Mouse (Mus musculus): Measurements from ENCODE around the gene Olfm2. TPM values are rescaled to one million over a fixed set of nuclear protein-coding genes. Genes with fewer than 3 reads are reported as not detected.

The Olfm2 gene
- total RNA-seq (2012; rRNA removed) (0.08 TPM in 1 of 2 replicates, not detected in the other), total RNA-seq (2014; rRNA removed) (not detected in 2 replicates), polyA plus RNA-seq (2012; ENCODE audit: insufficient read length, low read depth) (0.14 and 0.47 TPM in 2 replicates)

- dilution Hi-C loops (cut with MboI; ENCODE audit: extremely low pct_ligation_motif_present, extremely low pct_unique_long_range_greater_than_20kb, low sequenced_read_pairs) (no loop called here), in situ Hi-C loops (cut with MboI; ENCODE audit: low pct_ligation_motif_present, low pct_unique_long_range_greater_than_20kb, low sequenced_read_pairs) (no loop called here)
- Histone ChIP-seq H3K9ac (ENCODE audit: insufficient read depth, low read depth) (no peak within 1 kb of the TSS), H3K4me3 (replicated peaks in 1 of 3; ENCODE audit: low read depth in 2 of 3, low read length in 2 of 3, poor library complexity in 1 of 3) (no peak within 1 kb of the TSS), H3K27me3 (replicated peaks) (peaks cover 90% of the 10 kb centered on the region), H3K4me1 (ENCODE audit: control insufficient read depth in 1 of 2, insufficient read depth in 2 of 2) (no peaks in the 10 kb centered on the region; a peak in 1 of 4 replicates), H3K27ac (ENCODE audit: insufficient read depth, low read depth) (no peak within 1 kb of the TSS), H3K4me2 (ENCODE audit: insufficient read depth, low read depth, poor library complexity, severe bottlenecking) (peak within 1 kb of the TSS; percentile 77), H3K9me3 (replicated peaks; ENCODE audit: low read length) (peaks cover 6% of the 10 kb centered on the region), H3K79me2 (replicated peaks; ENCODE audit: control insufficient read depth, extremely low read depth, insufficient read depth, poor library complexity, severe bottlenecking) (no peaks in the 10 kb centered on the region), H3K36me3 (replicated peaks in 1 of 2; ENCODE audit: control insufficient read depth in 1 of 2, insufficient read depth in 1 of 2, low read length in 1 of 2) (no peaks in the 10 kb centered on the region)
- TF ChIP-seq IRF4 (IDR thresholded peaks at IDR 0.05; ENCODE audit: low read depth, low read length) (no peak), MXI1 (IDR thresholded peaks at IDR 0.05; ENCODE audit: low read depth, low read length) (no peak), TCF12 (IDR thresholded peaks at IDR 0.05; ENCODE audit: low read depth, low read length) (no peak), HCFC1 (IDR thresholded peaks at IDR 0.05; ENCODE audit: low read depth, low read length) (no peak), ETS1 (conservative IDR thresholded peaks at IDR 0.05; ENCODE audit: low read depth, low read length) (no peak), MYC (IDR thresholded peaks at IDR 0.05; ENCODE audit: low read depth, low read length) (no peak), NRF1 (IDR thresholded peaks at IDR 0.05; ENCODE audit: low read depth, low read length) (no peak), JUND (conservative IDR thresholded peaks at IDR 0.05; ENCODE audit: low read depth, low read length) (no peak), RCOR1 (conservative IDR thresholded peaks at IDR 0.05; ENCODE audit: low read depth, low read length) (no peak), CHD2 (IDR thresholded peaks at IDR 0.05; ENCODE audit: low read length) (no peak), KAT2A (IDR thresholded peaks at IDR 0.05; ENCODE audit: insufficient replicate concordance, low read length) (no peak), GABPA (IDR thresholded peaks at IDR 0.05; ENCODE audit: insufficient replicate concordance, low read depth, low read length) (no peak), PAX5 (IDR thresholded peaks at IDR 0.05; ENCODE audit: low read length) (no peak), TBP (conservative IDR thresholded peaks at IDR 0.05; ENCODE audit: low read depth, low read length) (no peak), E2F4 (IDR thresholded peaks at IDR 0.05; ENCODE audit: insufficient replicate concordance, low read depth, low read length) (no peak)
- DNase-seq (ENCODE audit: extremely low read depth): no peak
Measured at GRCm38 (mm10) chr9:20746017-20746660, at the start of gene Olfm2. Gene Olfm2 (minus strand): TSS chr9:20746349.

- peaks cover 89% of the 10 kb centered on the region for H3K27me3 ChIP-seq (replicated peaks)
- H3K79me2 ChIP-seq (replicated peaks; ENCODE audit: control insufficient read depth, extremely low read depth, insufficient read depth, poor library complexity, severe bottlenecking): no peaks in the 10 kb centered on the region
- H3K4me2 ChIP-seq (ENCODE audit: insufficient read depth, low read depth, poor library complexity, severe bottlenecking): no peak overlapping the region
- no peak overlapping the region for H3K9ac ChIP-seq (ENCODE audit: insufficient read depth, low read depth)
- no peaks in the 10 kb centered on the region for H3K4me1 ChIP-seq (ENCODE audit: control insufficient read depth in 1 of 2, insufficient read depth in 2 of 2)
- no peak for DNase-seq (ENCODE audit: extremely low read depth)
- H3K27ac ChIP-seq (ENCODE audit: insufficient read depth, low read depth): no peak overlapping the region
- no peak overlapping the region for H3K4me3 ChIP-seq (replicated peaks in 1 of 3; ENCODE audit: low read depth in 2 of 3, low read length in 2 of 3, poor library complexity in 1 of 3)
- in situ Hi-C loops (cut with MboI; ENCODE audit: low pct_ligation_motif_present, low pct_unique_long_range_greater_than_20kb, low sequenced_read_pairs): no loop called here
- dilution Hi-C loops (cut with MboI; ENCODE audit: extremely low pct_ligation_motif_present, extremely low pct_unique_long_range_greater_than_20kb, low sequenced_read_pairs): no loop called here
- no peaks in the 10 kb centered on the region for H3K36me3 ChIP-seq (replicated peaks in 1 of 2; ENCODE audit: control insufficient read depth in 1 of 2, insufficient read depth in 1 of 2, low read length in 1 of 2)
- H3K9me3 ChIP-seq (replicated peaks; ENCODE audit: low read length): no peaks in the 10 kb centered on the region
- TF ChIP-seq KAT2A (IDR thresholded peaks at IDR 0.05; ENCODE audit: insufficient replicate concordance, low read length): no peak
- TF ChIP-seq USF2 (conservative IDR thresholded peaks at IDR 0.05; ENCODE audit: low read depth, low read length): no peak
- TF ChIP-seq MEF2A (IDR thresholded peaks at IDR 0.05; ENCODE audit: borderline replicate concordance, low read depth, low read length): no peak
- no peak for TF ChIP-seq TCF12 (IDR thresholded peaks at IDR 0.05; ENCODE audit: low read depth, low read length)
- no peak for TF ChIP-seq USF1 (IDR thresholded peaks at IDR 0.05; ENCODE audit: low read depth, low read length)
- TF ChIP-seq CTCF (conservative IDR thresholded peaks at IDR 0.05 in 1 of 2, IDR thresholded peaks at IDR 0.05 in 1 of 2; ENCODE audit: low read depth in 2 of 2, low read length in 2 of 2): no peak
- TF ChIP-seq ZKSCAN1 (IDR thresholded peaks at IDR 0.05; ENCODE audit: borderline replicate concordance, low read depth, low read length): no peak
- no peak for TF ChIP-seq RCOR1 (conservative IDR thresholded peaks at IDR 0.05; ENCODE audit: low read depth, low read length)
- TF ChIP-seq E2F4 (IDR thresholded peaks at IDR 0.05; ENCODE audit: insufficient replicate concordance, low read depth, low read length): no peak
- TF ChIP-seq MYC (IDR thresholded peaks at IDR 0.05; ENCODE audit: low read depth, low read length): no peak
- no peak for TF ChIP-seq MAFK (IDR thresholded peaks at IDR 0.05; ENCODE audit: insufficient replicate concordance, low read length)
- TF ChIP-seq JUN (IDR thresholded peaks at IDR 0.05; ENCODE audit: insufficient read depth, low read depth, low read length): no peak
- no peak for TF ChIP-seq MXI1 (IDR thresholded peaks at IDR 0.05; ENCODE audit: low read depth, low read length)
- no peak for TF ChIP-seq MAX (IDR thresholded peaks at IDR 0.05; ENCODE audit: low read length)
- TF ChIP-seq PAX5 (IDR thresholded peaks at IDR 0.05; ENCODE audit: low read length): no peak
- TF ChIP-seq MAZ (IDR thresholded peaks at IDR 0.05; ENCODE audit: low read depth, low read length): no peak
Measured at GRCm38 (mm10) chr9:20794108-20794806, 48.1 kb upstream of the Olfm2 start.
